Mouse (Mus musculus) E14TG2a.4 (cell line): ENCODE results near the gene Gdf3.
A peak's percentile ranks its signal among the peaks of the same experiment; 100 is the strongest.

Experiments used
- CTCF ChIP-seq: conservative IDR thresholded peaks from 2 replicates; pipeline ENCODE4 v1.5.1; 2014; ENCODE audit warnings: low read length
- NANOG ChIP-seq: IDR thresholded peaks from 2 replicates; pipeline ENCODE4 v1.6.1; 2014; ENCODE audit warnings: borderline replicate concordance, low read length, mixed read lengths

DNA sequence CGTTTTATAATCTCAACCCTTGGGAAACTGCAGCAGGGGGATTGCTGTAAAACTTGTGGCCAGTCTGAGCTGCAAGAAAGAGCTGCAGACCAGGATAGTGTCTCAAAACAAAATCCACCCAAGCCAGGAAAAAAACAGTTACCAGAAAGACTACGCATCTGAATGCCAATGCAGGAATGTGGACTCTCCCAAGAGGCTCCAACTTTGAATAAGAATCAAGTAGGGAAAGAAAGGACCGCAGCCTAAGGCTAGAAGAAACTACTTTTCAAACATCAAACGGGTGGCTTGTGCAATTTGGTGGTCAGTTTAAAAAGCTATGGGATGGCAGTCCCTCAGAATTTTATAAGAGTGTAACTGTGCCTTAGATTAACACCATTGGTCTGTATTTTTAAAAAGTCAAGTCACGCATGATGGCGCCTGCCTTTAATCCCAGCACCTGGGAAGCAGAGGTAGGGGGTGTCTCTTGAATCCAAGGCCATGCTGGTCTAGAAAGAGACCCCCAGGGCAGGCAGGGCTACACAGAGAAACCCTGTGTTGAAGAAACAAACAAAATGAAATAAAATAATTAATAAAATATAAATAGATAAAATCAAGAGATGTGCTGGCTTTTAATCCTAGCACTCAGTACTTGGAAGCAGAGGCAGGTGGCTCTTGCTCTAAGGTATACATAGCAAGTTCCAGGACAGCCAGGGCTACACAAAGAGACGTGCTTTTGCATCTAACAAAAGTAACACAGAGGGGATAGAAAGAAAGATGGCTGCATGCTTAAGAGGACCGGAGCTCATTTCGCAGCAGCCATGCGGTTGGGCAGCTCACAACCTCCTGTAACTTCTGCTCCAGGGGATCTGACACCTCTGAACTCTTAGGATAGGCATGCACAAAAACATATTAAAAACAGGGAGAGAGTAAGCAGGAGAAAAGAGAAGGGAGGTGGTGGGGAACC lies 1.2 kb downstream of the Gdf3 start:
- no peak for TF ChIP-seq CTCF
- TF ChIP-seq NANOG, result 0 out of 2 replicates have a peak, but pooled peaks have one; percentile 26
